Mouse (Mus musculus) forebrain, embryonic 10.5 days (tissue): ENCODE measurements at regions not wholly inside any gene's neighbourhood (a gene's known extent, or its start where the extent isn't known, plus 50 kb on each side); places are given as distances from the start of the nearest gene placed in this dataset.

ENCODE experiments used
- DNase-seq: peaks from one replicate; pipeline ENCODE4 v3.0.0-alpha.2; 2017; ENCODE audit warnings: low spot score; ENCODE audit errors: extremely low spot score
- H3K27ac ChIP-seq: fragments of 300-500 bp; sonication (generic); 2 replicates; pipeline ENCODE4 v1.5.1; 2016; ENCODE audit warnings: mild to moderate bottlenecking
- H3K27me3 ChIP-seq: fragments of 300-500 bp; sonication (generic); 2 replicates; pipeline ENCODE4 v1.6.1; 2016; ENCODE audit warnings: mild to moderate bottlenecking; ENCODE audit not compliant: poor library complexity, severe bottlenecking
- H3K36me3 ChIP-seq: fragments of 300-500 bp; sonication (generic); replicated peaks from 2 replicates; pipeline ENCODE4 v1.6.1; 2016; ENCODE audit warnings: mild to moderate bottlenecking, moderate library complexity
- H3K4me1 ChIP-seq: fragments of 300-500 bp; sonication (generic); 2 replicates; pipeline ENCODE4 v1.6.1; 2016
- H3K4me3 ChIP-seq: fragments of 300-500 bp; sonication (generic); 2 replicates; pipeline ENCODE4 v1.5.1; 2016; ENCODE audit warnings: mild to moderate bottlenecking, moderate library complexity
- H3K9me3 ChIP-seq: fragments of 300-500 bp; sonication (generic); 2 replicates; pipeline ENCODE4 v1.6.1; 2016; ENCODE audit warnings: mild to moderate bottlenecking, moderate library complexity
- WGBS: fragments of 180-500 bp; shearing (Covaris S2); methylation state at CpG from one replicate; pipeline ENCODE4 v1.1.7; 2016; 5-methylcytosine and 5-hydroxymethylcytosine counted together

DNA sequence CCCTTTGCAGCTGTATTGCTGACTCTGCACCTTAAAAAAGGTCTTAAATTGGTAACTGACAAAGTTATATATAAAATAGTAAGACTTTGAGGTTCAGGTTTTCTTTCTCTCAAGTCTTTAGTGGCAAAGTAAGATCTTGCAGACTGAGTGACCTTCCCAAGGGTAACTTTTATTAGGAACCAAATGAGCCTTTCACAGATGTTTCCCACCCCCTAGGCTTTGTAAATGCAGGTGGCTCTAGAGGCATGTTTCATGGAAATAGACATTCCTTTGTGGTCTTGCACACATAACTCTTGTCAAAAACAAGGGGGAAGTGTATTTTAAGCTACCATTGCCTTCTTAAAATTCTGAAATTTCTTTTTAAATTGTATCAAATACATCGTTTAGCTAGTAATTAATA is 1125.0 kb downstream of the D3Ertd751e start:
- no peaks in the 10 kb centered on the region for H3K36me3 ChIP-seq
- no peak overlapping the region for H3K4me3 ChIP-seq
- H3K4me1 ChIP-seq, result no peaks in the 10 kb centered on the region
- no peak overlapping the region for H3K27ac ChIP-seq
- H3K27me3 ChIP-seq, result no peaks in the 10 kb centered on the region
- DNase-seq, result no peak
- 91% methylated on average over 1 of the region's 1 CpGs for WGBS
- H3K9me3 ChIP-seq, result no peaks in the 10 kb centered on the region

DNA sequence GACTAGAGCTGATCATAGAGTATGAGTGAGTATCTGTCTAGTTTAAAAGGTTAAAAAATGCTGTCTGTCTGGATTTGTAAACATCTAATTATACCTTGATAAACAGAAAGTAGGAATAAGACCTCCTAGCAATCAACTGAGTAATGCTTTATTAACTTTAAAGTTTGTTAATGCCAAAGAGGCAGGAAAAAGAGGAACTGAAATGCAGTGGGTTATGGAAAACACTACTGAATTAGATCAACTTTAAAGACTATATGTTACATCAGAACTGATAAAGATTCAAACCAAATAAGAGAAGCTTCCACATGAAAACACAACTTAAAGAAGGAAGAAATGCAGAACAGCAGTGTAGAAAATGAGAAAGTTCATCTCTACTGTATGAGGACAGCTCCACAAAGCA is 1136.6 kb downstream of the D3Ertd751e start:
- H3K27ac ChIP-seq, result no peak overlapping the region
- H3K36me3 ChIP-seq, result no peaks in the 10 kb centered on the region
- H3K4me3 ChIP-seq, result no peak overlapping the region
- no peaks in the 10 kb centered on the region for H3K27me3 ChIP-seq
- H3K9me3 ChIP-seq, result peaks cover 5% of the 10 kb centered on the region; the same call in 1 of the 2 replicates
- no peaks in the 10 kb centered on the region for H3K4me1 ChIP-seq
- DNase-seq, result no peak

DNA sequence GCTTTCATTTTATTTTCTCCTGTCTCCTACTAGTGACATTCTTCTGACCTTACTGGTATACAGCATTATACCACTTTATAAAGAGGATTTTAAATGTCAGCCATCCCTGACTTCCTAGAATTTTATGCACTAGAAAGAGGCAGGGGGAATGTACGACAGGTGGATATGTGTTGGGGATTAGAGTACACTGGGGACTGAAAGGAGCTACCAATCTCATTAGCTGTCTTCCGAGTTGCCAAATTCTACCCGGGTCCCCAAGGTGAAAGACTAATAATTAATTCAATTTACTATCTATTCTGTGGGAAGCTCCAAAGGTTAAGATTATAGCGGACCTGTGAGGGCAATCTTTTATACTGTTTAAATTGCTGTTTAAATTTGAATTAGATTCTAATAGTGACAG is 1142.1 kb downstream of the D3Ertd751e start:
- no peaks in the 10 kb centered on the region for H3K27me3 ChIP-seq
- no peak for DNase-seq
- H3K9me3 ChIP-seq, result peaks cover 5% of the 10 kb centered on the region; the same call in 1 of the 2 replicates
- no peak overlapping the region for H3K4me3 ChIP-seq
- no peaks in the 10 kb centered on the region for H3K36me3 ChIP-seq
- WGBS, result 87% methylated on average over 4 of the region's 4 CpGs
- H3K4me1 ChIP-seq, result no peaks in the 10 kb centered on the region
- no peak overlapping the region for H3K27ac ChIP-seq

DNA sequence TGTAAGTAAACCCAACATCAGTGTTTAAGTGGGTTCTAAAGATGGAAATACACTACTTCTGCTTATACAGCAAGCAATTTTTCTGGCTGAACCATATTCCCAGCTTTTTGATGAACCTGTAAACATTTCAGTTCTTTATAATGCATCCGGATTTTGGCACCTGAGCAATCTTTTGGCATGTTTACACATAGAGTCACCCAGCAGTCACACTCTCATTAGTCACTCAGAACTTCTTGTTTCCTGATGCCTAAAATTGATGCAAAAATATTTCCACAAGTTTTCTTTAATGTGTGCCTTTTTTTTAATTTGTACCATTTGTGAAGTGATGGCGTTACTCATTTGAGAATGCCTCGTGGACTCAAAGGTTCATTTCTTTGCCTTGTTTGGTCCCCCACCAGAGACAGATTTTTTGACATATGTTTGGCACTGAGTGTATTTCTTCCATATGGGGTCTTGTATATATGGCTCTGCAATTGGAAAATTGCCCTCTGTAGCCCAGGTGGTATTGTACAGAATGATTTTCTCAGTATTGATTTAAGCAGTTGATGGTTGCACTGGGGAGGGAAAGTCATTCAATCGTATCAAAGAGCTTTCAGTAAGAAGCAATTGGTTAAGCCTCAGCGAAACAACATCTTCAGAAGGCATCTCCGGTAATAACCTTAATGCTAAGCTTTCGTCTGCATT is 1149.7 kb downstream of the D3Ertd751e start:
- no peak for DNase-seq
- WGBS, result 85% methylated on average over 7 of the region's 7 CpGs
- H3K9me3 ChIP-seq, result no peaks in the 10 kb centered on the region
- H3K4me1 ChIP-seq, result no peaks in the 10 kb centered on the region
- no peaks in the 10 kb centered on the region for H3K36me3 ChIP-seq
- H3K4me3 ChIP-seq, result no peak overlapping the region
- no peak overlapping the region for H3K27ac ChIP-seq
- H3K27me3 ChIP-seq, result no peaks in the 10 kb centered on the region

DNA sequence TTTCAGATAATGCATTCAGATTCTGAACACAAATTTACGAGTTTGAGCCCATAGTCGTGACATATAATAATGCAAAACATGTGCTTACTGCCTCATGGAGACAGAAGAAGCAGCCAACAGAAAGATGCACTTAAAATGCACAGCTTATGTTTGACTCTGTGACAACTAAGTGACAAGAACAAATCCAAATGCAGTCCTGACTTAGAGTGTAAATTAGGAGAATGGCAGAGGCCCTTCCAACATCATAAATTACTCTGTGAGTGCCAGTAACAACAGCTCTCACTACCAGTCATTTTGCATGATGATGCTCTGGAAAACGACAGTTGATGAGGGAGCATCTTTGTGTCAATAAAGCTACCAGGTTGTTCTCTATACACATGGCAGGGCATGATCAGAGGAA is 1153.4 kb downstream of the D3Ertd751e start:
- Histone ChIP-seq H3K36me3 (no peaks in the 10 kb centered on the region), H3K27ac (no peak overlapping the region), H3K4me1 (no peaks in the 10 kb centered on the region), H3K4me3 (no peak overlapping the region), H3K9me3 (no peaks in the 10 kb centered on the region), H3K27me3 (no peaks in the 10 kb centered on the region)
- 77% methylated on average over 3 of the region's 3 CpGs for WGBS
- no peak for DNase-seq

DNA sequence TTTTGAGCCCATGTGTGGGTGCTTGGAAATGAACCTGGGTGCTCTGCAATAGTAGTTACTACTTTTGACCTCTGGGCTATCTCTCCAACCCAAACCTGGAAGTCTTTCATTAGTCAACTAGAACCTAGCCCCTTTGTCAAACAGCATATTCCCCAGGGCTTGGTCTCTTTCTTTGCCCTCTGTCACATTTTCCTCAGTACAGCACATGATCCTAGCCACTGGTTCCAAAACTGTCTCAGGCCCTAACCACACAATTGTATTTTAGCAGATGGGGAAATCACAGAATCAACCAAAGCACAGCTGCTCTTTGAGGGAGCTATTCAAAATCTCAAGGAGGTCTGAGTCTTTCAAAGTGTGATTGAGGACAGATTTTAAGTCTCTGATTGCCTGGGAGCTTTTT is 1155.5 kb downstream of the D3Ertd751e start:
- no peak overlapping the region for H3K27ac ChIP-seq
- no peaks in the 10 kb centered on the region for H3K36me3 ChIP-seq
- no peaks in the 10 kb centered on the region for H3K9me3 ChIP-seq
- no peaks in the 10 kb centered on the region; the same call in 1 of the 2 replicates for H3K27me3 ChIP-seq
- no peak for DNase-seq
- H3K4me1 ChIP-seq, result no peaks in the 10 kb centered on the region
- no peak overlapping the region for H3K4me3 ChIP-seq

DNA sequence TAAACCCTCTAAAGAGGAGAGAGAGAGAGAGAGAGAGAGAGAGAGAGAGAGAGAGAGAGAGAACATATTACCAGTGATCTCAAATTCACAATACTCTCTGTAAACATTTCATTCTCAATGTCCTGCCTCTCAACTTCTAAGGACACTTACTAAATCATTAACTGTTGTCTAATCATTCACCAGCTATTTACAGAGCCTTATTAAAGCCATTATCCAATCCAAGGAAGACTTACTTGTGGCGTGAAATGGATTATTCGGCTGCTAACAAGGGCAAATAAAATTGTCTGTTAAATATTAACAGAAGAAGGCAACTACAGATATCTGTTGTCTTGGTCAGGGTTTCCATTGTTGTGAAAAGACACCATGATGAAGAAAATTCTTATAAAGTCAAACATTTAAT is 1156.5 kb downstream of the D3Ertd751e start:
- WGBS, result 89% methylated on average over 2 of the region's 2 CpGs

DNA sequence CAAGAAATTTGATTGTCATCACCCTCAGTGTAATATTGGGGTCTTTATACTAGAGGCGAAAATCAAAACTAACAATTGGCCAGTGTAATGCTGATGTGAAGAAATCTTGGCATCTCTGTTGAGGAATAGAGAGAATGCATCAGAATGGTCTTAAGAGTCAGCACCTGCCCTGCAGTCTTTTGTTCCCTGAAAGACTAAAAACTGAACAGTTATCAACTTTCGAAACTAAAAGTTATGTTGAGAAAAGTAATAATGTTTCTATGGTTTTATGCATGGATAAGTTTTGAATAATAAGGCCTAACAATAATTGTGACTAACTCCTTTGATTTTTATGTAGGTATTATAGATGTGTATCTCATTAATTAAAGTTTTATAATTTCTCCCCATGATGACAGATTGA is 1158.6 kb downstream of the D3Ertd751e start:
- Histone ChIP-seq H3K27ac (no peak overlapping the region), H3K27me3 (peaks cover 24% of the 10 kb centered on the region), H3K4me3 (no peak overlapping the region), H3K36me3 (no peaks in the 10 kb centered on the region), H3K9me3 (no peaks in the 10 kb centered on the region), H3K4me1 (no peaks in the 10 kb centered on the region)
- DNase-seq, result no peak
- 91% methylated on average over 2 of the region's 2 CpGs for WGBS

More for the DNA sequence above, 1156.5 kb downstream of the D3Ertd751e start:
- Histone ChIP-seq H3K4me3 (no peak overlapping the region), H3K27me3 (peaks cover 4% of the 10 kb centered on the region; the same call in 1 of the 2 replicates), H3K27ac (no peak overlapping the region), H3K9me3 (no peaks in the 10 kb centered on the region), H3K36me3 (no peaks in the 10 kb centered on the region), H3K4me1 (no peaks in the 10 kb centered on the region)
- no peak for DNase-seq

DNA sequence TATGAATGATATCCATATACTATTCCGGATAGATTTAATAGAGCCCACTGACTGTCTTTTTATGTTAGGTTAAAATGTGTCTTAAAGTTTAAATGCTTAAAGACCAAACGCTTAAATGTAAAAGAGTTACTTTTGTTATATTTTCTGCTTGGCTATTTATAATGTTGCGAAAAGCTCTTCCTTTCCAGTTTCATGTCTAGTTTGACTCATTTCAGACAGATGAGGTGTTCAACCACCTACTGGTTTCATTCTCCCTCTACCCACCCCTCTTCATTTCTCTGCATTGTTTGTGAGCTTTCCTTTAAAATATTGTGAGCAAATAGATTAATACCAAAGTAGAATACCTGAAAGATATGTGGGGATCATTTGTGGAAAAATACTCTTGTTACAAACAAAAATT is 1163.8 kb downstream of the D3Ertd751e start:
- Histone ChIP-seq H3K9me3 (no peaks in the 10 kb centered on the region), H3K4me1 (peaks cover 20% of the 10 kb centered on the region), H3K27me3 (peaks cover 65% of the 10 kb centered on the region), H3K36me3 (no peaks in the 10 kb centered on the region), H3K4me3 (no peak overlapping the region), H3K27ac (no peak overlapping the region)
- DNase-seq, result no peak
- 88% methylated on average over 3 of the region's 3 CpGs for WGBS

DNA sequence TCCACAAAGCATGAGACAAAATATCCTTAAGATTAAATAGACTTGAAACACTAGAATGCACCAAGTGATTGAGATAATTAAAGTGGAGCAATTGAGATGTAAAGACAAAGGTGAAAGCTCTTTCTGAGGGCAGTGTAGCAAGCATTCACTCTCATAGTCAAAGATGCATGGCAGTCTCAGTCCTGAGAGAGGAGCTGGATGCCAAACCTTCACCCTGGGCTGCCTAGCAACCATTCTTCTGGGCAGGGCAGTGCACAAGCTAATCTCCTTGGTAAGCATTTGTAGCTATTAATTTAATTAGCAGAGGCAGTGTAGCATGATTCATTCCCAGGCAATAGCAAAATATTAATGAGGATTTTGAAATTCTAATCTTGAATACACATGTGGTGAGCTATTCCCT is 1166.0 kb downstream of the D3Ertd751e start:
- Histone ChIP-seq H3K27me3 (peaks cover 84% of the 10 kb centered on the region), H3K36me3 (no peaks in the 10 kb centered on the region), H3K27ac (no peak overlapping the region), H3K9me3 (no peaks in the 10 kb centered on the region), H3K4me3 (no peak overlapping the region), H3K4me1 (peaks cover 20% of the 10 kb centered on the region)
- peak; percentile 50 for DNase-seq

DNA sequence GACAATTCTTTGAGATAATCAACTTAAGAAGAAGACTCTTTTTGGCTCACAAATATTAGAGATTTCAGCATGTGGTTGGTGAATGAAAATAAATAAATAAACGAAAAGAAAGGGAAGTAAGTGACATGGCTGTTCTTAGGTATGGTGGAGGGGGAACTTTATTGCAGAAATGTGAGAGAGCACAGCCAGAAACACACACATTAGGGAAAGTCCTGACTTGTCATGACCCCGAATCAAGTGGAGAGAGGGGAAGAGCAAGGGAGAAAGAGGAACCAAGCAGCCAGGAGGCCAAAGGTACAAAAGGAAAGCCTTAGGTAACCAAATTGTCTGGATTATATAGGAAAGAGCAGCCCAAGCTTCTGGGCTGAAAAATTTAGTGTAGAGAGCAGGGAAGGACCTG is 1172.7 kb downstream of the D3Ertd751e start:
- Histone ChIP-seq H3K27me3 (peaks cover 41% of the 10 kb centered on the region), H3K9me3 (no peaks in the 10 kb centered on the region), H3K36me3 (no peaks in the 10 kb centered on the region), H3K4me3 (no peak overlapping the region), H3K4me1 (no peaks in the 10 kb centered on the region), H3K27ac (no peak overlapping the region)
- 85% methylated on average over 2 of the region's 2 CpGs for WGBS
- no peak for DNase-seq

DNA sequence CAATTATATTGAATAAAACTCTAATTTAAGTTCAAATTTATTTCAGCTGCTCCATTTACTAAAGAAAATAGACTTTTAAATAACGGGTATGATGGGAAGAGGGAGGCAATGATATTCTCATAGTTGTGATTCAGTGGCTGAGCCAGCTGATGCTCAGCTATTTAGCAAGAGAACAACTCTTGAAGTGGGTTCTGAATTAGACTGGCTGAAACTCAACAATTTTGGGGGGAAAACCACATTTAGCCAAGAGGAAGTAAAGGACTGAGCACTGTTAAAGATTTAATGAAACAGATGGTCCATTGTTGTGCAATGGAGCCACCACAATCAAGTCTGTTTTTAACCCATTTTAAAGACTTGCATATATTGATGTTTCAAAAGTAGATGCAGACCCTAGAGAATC is 1193.0 kb downstream of the D3Ertd751e start:
- Histone ChIP-seq H3K4me1 (no peaks in the 10 kb centered on the region), H3K9me3 (no peaks in the 10 kb centered on the region), H3K27ac (no peak overlapping the region), H3K27me3 (no peaks in the 10 kb centered on the region), H3K4me3 (no peak overlapping the region), H3K36me3 (no peaks in the 10 kb centered on the region)
- DNase-seq, result no peak
- WGBS, result 86% methylated on average over 1 of the region's 1 CpGs

DNA sequence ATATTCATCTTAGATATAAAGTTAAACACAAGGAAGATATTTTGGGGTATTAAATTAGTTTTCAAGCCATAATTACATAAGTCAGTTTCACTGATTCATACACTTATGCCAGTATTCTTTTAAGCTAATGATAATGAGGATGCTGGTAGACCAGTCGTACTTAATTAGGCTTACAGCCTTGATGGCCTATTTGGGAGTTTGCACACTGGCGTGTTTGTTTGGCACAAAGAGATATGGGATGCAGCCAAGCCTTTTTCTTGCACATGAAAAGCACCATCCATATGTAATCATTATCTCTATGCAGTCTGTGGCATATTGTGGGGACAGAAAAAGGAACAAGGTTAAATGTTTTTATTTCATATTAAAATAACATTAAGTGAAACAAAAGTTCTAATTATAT is 1234.7 kb downstream of the D3Ertd751e start:
- WGBS, result 81% methylated on average over 2 of the region's 2 CpGs
- no peak overlapping the region for H3K27ac ChIP-seq

More for the DNA sequence above, 1234.7 kb downstream of the D3Ertd751e start:
- Histone ChIP-seq H3K9me3 (no peaks in the 10 kb centered on the region), H3K4me3 (no peak overlapping the region), H3K4me1 (no peaks in the 10 kb centered on the region), H3K27me3 (no peaks in the 10 kb centered on the region), H3K36me3 (no peaks in the 10 kb centered on the region)
- DNase-seq, result no peak
